Mouse (Mus musculus) brown adipose tissue, adult 24 weeks (tissue): ENCODE results near the gene Tmem239. TPM values are rescaled to one million over a fixed set of nuclear protein-coding genes. Genes with fewer than 3 reads are reported as not detected.

ENCODE experiments used
- H3K27ac ChIP-seq: fragments of 200-500 bp; replicated peaks from 2 replicates; pipeline ENCODE4 v1.5.1; 2012; ENCODE audit warnings: low read depth, mild to moderate bottlenecking, low read length
- H3K4me1 ChIP-seq: fragments of 200-500 bp; 2 replicates; pipeline ENCODE4 v1.6.1; 2012; ENCODE audit warnings: low read length, mixed read lengths; ENCODE audit not compliant: control insufficient read depth, insufficient read depth, insufficient read length
- H3K4me3 ChIP-seq: fragments of 200-500 bp; 2 replicates; pipeline ENCODE4 v1.5.1; 2012; ENCODE audit warnings: low read depth, mild to moderate bottlenecking, low read length, moderate library complexity; ENCODE audit not compliant: insufficient read depth
- polyA plus RNA-seq: library from polyadenylated mRNA; stranded (reverse); fragments of >200 nt; gene quantifications from 2 replicates; pipeline ENCODE4 v1.2.4, GENCODE M21; 2012; ENCODE audit not compliant: missing spikeins, insufficient read depth, insufficient read length

Tmem239 gene
- polyA plus RNA-seq, 1 experiment: not detected

DNA sequence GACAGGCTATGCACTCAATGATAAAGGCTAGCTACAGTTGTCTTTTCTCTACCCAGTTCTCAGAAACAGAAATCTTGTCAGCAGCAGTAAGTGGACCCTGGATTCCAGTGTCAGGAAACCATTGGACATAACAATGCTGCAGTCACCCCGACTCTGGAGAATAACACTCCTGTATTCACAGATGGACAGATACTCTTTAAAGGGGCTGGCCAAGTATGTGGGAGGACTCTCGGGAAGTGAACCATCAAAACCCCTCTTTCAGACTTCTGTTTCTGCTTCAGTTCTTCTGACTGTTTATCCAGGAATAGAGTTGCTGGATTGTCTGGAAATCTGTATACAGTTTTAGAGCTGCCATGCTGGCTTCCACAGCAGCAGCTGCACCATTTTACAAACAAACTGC, 23.6 kb downstream of the Tmem239 start:
- Histone ChIP-seq H3K27ac (no peak overlapping the region), H3K4me3 (no peak overlapping the region), H3K4me1 (no peaks in the 10 kb centered on the region)

DNA sequence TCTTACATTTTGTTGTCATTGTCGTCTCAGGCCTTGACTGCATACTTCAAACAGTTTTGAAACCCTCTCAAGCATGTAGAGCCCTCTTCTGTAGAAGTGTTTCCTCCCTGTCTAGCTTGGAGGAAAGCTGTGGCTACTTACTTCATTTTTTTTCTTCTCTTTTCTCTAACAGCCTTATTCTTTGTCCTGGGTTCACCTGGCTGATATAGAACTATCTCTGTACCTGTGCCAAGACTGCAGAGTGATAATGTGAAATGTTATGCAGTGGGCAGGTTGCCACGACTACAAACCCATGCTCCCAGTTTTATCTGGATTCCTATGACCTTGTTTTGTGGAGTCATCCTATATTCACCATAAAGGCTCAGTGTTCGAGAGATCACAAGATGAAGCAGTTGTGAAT, 24.2 kb downstream of the Tmem239 start:
- H3K27ac ChIP-seq: no peak overlapping the region
- H3K4me1 ChIP-seq: no peaks in the 10 kb centered on the region
- H3K4me3 ChIP-seq: no peak overlapping the region

- Histone ChIP-seq H3K4me3 (no peak overlapping the region), H3K27ac (no peak overlapping the region), H3K4me1 (no peaks in the 10 kb centered on the region)
Observed at GRCm38 (mm10) chr2:130432157-130432556, 25.9 kb downstream of the Tmem239 start.

- Histone ChIP-seq H3K4me3 (no peak overlapping the region), H3K4me1 (no peaks in the 10 kb centered on the region), H3K27ac (no peak overlapping the region)
Observed at GRCm38 (mm10) chr2:130433152-130433551, 26.9 kb downstream of the Tmem239 start.

DNA sequence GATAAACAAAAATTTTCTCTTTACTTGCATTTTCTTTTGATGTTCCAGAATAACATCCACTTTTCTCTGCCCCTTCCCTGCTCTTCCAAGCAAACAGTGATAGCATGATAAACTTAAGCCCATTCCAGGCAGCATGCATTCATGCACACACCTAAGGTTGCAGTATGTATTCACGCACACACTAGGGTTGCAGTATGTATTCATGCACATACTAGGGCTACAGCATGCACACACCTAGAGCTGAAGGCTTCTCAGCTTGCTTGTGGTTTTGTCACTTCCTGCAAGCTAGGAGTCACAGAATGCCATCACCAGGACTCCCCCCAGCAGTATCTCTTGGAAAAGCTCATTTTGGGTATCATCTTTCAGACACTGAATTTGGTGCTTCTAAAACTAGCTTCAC, 30.5 kb downstream of the Tmem239 start:
- Histone ChIP-seq H3K4me1 (no peaks in the 10 kb centered on the region), H3K4me3 (no peak overlapping the region), H3K27ac (no peak overlapping the region)

- H3K4me3 ChIP-seq: no peak overlapping the region
- no peaks in the 10 kb centered on the region for H3K4me1 ChIP-seq
- H3K27ac ChIP-seq: no peak overlapping the region
Observed at GRCm38 (mm10) chr2:130438861-130439260, 32.6 kb downstream of the Tmem239 start.

DNA sequence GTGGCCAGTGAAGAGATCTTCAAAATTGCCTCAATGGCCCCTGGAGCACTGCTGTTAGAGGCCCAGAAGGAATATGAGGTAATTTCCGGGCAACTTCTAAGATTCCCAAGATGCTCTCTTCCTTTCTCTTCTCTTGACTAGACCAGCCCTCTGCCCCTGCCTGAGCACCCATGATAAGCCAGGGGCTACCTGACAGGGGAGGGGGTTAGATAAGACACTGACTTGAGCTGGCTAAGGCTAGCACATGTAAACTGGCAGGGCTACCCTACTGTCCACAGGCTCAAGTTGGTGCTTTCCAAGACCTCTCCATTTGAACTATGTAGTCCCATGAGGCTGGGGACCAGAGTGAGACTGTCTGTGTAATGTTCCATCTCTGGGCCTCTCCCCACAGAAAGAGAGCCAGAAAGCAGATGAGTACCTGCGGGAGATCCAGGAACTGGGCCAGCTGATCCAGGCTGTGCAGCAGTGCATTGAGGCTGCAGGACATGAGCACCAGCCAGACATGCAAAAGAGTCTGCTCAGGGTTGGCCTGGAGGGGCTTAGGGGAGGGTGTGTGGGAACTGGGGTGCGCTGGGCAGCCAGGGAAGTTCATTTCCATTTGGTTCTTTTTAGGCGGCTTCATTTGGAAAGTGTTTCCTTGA, 33.7 kb downstream of the Tmem239 start:
- Histone ChIP-seq H3K4me3 (no peak overlapping the region), H3K4me1 (no peaks in the 10 kb centered on the region), H3K27ac (no peak overlapping the region)

- Histone ChIP-seq H3K27ac (no peak overlapping the region), H3K4me1 (no peaks in the 10 kb centered on the region), H3K4me3 (no peak overlapping the region)
Observed at GRCm38 (mm10) chr2:130442162-130442561, 35.9 kb downstream of the Tmem239 start.

- H3K4me3 ChIP-seq: no peak overlapping the region
Observed at GRCm38 (mm10) chr2:130448449-130448848, 42.2 kb downstream of the Tmem239 start.

DNA sequence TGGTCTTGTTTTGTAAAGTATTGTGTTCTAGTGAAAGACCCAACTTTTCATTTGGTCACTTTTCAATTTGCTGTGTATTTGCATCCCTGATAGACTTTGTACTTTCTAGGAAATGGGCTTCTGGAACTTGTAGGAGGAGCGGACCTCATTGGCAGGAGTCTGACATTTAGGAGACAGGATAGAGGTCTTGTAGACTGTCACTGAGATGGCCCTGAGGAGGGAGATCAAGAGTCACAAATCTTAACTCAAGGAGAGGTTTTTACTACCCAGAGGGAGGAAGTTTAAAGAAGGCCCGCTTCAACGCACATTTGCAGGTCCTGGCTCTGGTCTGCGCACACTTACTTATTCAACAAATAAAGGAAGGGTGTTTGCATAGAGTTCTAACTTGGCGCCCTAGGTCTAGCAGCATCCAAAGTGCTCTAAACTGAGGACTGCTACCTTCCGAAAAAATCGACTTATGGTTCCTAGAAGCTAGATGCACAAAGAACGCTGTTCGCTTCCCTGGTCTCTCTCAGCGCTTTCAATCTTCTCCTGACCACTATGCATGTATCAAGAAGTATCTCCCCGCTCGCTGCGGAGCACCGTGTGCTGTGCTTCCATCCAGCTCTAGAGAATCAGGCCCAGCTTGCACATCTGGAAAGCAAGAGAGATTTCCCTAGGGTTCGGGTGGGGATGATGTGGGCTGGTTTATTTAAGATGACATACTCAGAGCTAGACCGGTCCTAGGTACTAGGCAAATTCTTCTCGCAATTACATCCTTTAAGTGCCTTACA, 42.9 kb downstream of the Tmem239 start:
- H3K4me1 ChIP-seq: no peaks in the 10 kb centered on the region; the same call in none of the 2 replicates
- no peak overlapping the region for H3K27ac ChIP-seq
- peak overlapping the region; percentile 92 for H3K4me3 ChIP-seq

More at GRCm38 (mm10) chr2:130448449-130448848, 42.2 kb downstream of the Tmem239 start:
- Histone ChIP-seq H3K4me1 (no peaks in the 10 kb centered on the region; the same call in 1 of the 2 replicates), H3K27ac (no peak overlapping the region)

DNA sequence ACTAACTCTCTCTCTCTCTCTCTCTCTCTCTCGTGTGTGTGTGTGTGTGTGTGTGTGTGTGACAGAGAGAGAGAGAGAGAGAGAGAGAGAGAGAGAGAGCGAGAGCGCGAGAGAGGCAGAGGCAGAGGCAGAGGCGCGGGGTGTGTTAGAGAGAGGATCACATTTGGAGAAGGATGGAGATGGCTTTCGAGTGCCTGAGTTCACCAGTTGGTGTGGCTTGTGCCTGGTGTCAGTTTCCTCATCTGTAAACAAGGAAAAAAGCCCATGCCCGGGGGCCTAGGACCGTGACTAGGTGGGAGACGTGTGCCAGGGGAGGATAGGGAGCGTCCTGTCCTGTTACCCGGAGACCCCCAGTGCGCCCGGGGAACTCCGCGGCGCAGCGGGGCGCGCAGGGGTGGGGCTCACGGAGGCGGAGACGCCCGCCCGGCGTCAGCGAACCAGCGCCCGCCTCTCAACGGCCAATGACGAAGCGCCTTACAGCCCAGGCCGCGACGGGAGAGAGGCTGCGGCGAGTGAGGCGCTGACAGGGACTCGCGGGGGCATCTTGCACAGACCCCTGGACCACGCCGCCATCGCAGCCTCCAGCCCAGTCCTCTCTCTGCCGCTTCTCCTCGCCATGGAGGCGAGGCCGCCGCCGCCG, 43.6 kb downstream of the Tmem239 start, which contains the start of gene Ptpra:
TSS of gene Ptpra (plus strand) at position 485 of the 640 bp plus-strand sequence.
- H3K4me3 ChIP-seq: peak within 1 kb of the TSS; percentile 92
- peak within 1 kb of the TSS; percentile 75 for H3K27ac ChIP-seq
- peaks cover 5% of the 10 kb centered on the region for H3K4me1 ChIP-seq

DNA sequence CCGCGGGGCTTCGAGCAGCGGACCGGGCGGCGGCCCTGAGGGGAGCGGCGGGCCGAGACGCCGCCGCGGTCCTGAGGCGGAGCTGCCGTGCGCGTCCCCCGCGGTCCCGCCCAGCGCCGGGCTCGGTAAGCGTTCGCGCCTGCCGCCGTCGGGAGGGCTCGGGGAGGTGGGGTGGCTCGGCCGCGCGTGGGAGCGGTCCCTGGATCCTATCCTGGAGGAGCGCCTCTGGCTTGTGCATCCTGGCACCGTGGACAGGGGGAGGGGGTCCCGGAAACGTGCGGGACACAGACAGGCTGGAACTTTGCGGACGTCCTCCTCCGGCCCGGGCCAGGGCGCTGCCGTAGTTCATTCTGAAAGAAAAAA, 44.1 kb downstream of the Tmem239 start:
- Histone ChIP-seq H3K4me1 (peaks cover 5% of the 10 kb centered on the region), H3K27ac (peak overlapping the region; percentile 75), H3K4me3 (peak overlapping the region; percentile 92)

GRCm38 (mm10) chr2:130451086-130451726, 44.9 kb downstream of the Tmem239 start:
- H3K27ac ChIP-seq: no peak overlapping the region

GRCm38 (mm10) chr2:130451727-130452090, 45.4 kb downstream of the Tmem239 start:
- Histone ChIP-seq H3K4me3 (peak overlapping the region; percentile 92), H3K4me1 (peaks cover 5% of the 10 kb centered on the region), H3K27ac (no peak overlapping the region)

More at GRCm38 (mm10) chr2:130451086-130451726, 44.9 kb downstream of the Tmem239 start:
- peaks cover 5% of the 10 kb centered on the region for H3K4me1 ChIP-seq
- H3K4me3 ChIP-seq: peak overlapping the region; percentile 92

- Histone ChIP-seq H3K4me3 (0 out of 2 replicates have a peak overlapping the region, but pooled peaks have one; percentile 5), H3K4me1 (peaks cover 5% of the 10 kb centered on the region), H3K27ac (no peak overlapping the region)
Observed at GRCm38 (mm10) chr2:130452266-130452665, 46.0 kb downstream of the Tmem239 start.
